Mouse (Mus musculus): Measurements from ENCODE around the gene Krt80.

DNA sequence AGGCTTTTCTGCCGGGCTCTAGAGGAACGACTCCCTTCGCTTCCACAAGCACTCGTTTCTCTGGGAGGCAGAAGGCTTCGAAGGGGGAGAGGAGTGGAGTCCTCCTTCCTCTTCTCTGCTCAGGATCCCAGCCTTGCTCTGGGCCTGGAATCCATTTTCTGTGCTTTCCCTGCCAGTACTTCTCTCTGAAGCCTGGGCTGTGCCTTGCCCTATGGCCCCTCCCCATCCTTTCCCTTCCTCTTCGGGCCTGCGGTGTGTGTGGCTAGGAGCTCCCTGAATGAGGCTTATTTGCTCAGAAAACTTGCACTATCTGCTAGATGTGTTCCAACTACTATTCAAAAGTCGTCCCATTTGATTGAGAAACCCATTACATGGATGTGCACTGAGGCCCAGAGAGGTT is 2.5 kb downstream of the Krt80 start:
- TF ChIP-seq CTCF (conservative IDR thresholded peaks at IDR 0.05; ENCODE audit: low read length) = no peak
- no peak for TF ChIP-seq NANOG (IDR thresholded peaks at IDR 0.05; ENCODE audit: borderline replicate concordance, low read length)
- no peak for TF ChIP-seq POU5F1 (IDR thresholded peaks at IDR 0.05; ENCODE audit: borderline replicate concordance, low read length)

All from E14TG2a.4 (cell line).